Mouse (Mus musculus): Measurements from ENCODE around the gene Birc7.

Gene Birc7

DNA sequence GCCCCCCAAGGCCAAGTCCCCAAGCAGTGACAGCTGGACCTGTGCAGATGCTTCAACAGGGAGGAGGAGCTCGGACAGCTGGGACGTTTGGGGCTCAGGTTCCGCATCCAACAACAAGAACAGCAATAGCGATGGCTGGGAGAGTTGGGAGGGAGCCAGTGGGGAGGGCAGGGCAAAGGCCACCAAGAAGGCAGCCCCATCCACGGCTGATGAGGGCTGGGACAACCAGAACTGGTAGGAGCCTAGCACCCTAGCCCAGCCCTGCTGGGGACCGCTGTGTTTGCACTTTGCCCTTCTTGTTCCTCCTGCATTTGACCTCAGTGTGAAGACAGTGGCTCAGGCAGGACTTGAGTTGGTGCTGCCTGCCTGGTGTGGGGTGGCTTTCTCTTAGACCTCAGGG lies 52.3 kb downstream of the Birc7 start:
- no peak for DNase-seq

All from layer of hippocampus, adult 9-11 months (tissue).